Mouse (Mus musculus): ENCODE measurements around the gene Mtg1. TPM values are rescaled to one million over a fixed set of nuclear protein-coding genes. Genes with fewer than 3 reads are reported as not detected.
A peak's percentile ranks its signal among the peaks of the same experiment; 100 is the strongest.

Mtg1 gene
- 15.9 and 20.7 TPM in 2 replicates for polyA plus RNA-seq (2015; fragmentation: Nextera tagmentation; extraction: Ambion mirVana)

DNA sequence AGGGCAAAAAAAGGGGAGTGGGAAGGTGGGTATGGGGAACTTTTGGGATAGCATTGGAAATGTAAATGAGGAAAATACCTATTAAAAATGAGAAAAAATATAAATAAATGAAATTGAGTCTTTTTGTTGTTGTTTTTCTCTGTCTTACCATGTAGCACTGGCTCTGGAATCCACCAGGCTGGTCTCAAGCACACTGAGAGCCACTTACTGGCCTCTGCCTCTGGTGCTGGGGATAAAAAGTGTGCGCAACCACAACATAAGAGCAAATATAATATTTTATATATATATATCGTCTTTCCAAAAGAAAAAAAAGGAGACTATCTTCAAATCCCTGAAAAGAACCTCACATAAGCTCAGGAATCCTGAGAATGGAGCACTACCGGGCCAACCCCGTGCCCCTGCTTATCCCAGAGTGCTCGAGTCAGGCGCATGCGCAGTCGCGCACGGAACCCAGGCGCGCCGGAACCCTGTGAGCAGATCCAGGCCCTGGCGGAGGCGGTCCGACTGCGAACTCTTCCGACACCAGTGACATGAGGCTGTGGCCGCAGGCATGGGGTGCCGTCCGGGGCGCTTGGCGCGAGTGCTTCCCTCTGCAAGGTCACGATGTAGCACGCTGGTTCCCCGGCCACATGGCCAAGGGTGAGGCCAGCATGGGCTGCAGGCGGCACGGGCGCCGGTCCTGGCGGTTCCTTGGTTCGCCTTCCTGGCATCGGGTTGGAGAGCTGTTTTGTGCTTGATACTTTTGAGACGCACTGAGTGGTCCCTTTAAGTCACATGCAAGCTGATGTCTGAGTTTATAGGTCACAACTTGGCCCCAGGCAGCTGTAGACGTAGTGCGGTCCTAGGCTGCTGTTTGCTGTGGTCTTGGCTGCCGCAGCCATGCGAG lies at the start of gene Mtg1:
TSS of gene Mtg1 (plus strand) at position 430 of the 886 bp plus-strand sequence.
- DNase-seq (ENCODE audit: low spot score): peak; percentile 96
- Histone ChIP-seq H3K4me1 (ENCODE audit: insufficient read depth, low read depth, low read length) (peaks cover 3% of the 10 kb centered on the region; the same call in 1 of the 2 replicates), H3K4me3 (ENCODE audit: low read depth, low read length) (peak within 1 kb of the TSS; percentile 64), H3K9me3 (ENCODE audit: low read length) (no peaks in the 10 kb centered on the region), H3K4me2 (replicated peaks; ENCODE audit: low read depth, low read length) (peak within 1 kb of the TSS; percentile 80), H3K9ac (replicated peaks; ENCODE audit: low read depth) (peak within 1 kb of the TSS; percentile 66), H3K36me3 (ENCODE audit: insufficient read depth, low read length) (no peaks in the 10 kb centered on the region), H3K27me3 (replicated peaks; ENCODE audit: insufficient read depth, low read length) (no peaks in the 10 kb centered on the region), H3K27ac (ENCODE audit: low read length) (peak within 1 kb of the TSS; percentile 69)
- ATAC-seq: peak; percentile 99
- TF ChIP-seq EP300 (IDR thresholded peaks at IDR 0.05) (no peak), CTCF (IDR thresholded peaks at IDR 0.05) (peak; percentile 6; the same call in 1 of the 2 replicates)
- 2% methylated on average over 35 of the region's 39 CpGs for WGBS

GRCm38 (mm10) chr7:140090601-140091000 lies 46.8 kb upstream of the Mtg1 start:
- H3K27ac ChIP-seq (ENCODE audit: low read length): no peak overlapping the region
- H3K4me2 ChIP-seq (replicated peaks; ENCODE audit: low read depth, low read length): no peak overlapping the region
- TF ChIP-seq CTCF (IDR thresholded peaks at IDR 0.05) (no peak), EP300 (IDR thresholded peaks at IDR 0.05) (no peak)
- DNase-seq (ENCODE audit: low spot score) (no peak), ATAC-seq (no peak)
- H3K27me3 ChIP-seq (replicated peaks; ENCODE audit: insufficient read depth, low read length): no peaks in the 10 kb centered on the region
- 78% methylated on average over 10 of the region's 10 CpGs for WGBS
- no peak overlapping the region for H3K4me3 ChIP-seq (ENCODE audit: low read depth, low read length)
- H3K4me1 ChIP-seq (ENCODE audit: insufficient read depth, low read depth, low read length): no peaks in the 10 kb centered on the region
- no peak overlapping the region for H3K9ac ChIP-seq (replicated peaks; ENCODE audit: low read depth)
- H3K9me3 ChIP-seq (ENCODE audit: low read length): no peaks in the 10 kb centered on the region
- H3K36me3 ChIP-seq (ENCODE audit: insufficient read depth, low read length): no peaks in the 10 kb centered on the region

DNA sequence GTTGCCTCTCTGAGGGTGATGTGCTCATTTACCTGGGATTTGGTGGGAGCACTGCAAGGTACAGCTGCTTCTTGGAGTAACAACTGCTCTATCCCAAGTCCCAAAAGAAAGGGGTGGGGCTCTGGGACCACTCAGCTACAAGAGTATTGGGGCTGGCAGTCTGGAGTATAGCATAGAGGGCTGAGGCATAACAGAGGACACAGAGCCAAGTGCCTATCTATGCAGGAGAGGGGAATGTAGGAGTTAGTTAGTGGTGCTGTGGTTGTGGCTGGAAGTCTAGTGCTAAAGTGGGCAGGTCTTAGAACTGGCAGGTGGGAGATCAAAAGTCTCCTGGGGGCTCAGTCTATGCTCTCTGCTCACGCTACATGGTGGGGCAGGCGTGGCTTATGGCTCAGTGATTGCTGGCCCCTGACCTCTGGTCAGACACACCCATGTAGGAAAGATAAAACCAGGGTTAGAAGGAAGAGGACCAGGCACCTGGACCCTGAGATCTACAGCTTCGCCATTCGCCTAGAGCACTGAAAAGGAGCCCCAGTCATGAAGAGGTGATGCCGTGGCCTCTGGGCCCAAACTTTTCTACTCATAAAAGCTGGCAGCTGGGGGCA lies 44.3 kb upstream of the Mtg1 start, which contains the start of gene Prap1:
TSS of gene Prap1 (plus strand) at position 472 of the 605 bp plus-strand sequence.
- H3K27me3 ChIP-seq (replicated peaks; ENCODE audit: insufficient read depth, low read length): no peaks in the 10 kb centered on the region
- WGBS: 63% methylated on average over 5 of the region's 5 CpGs
- no peak within 1 kb of the TSS for H3K9ac ChIP-seq (replicated peaks; ENCODE audit: low read depth)
- H3K36me3 ChIP-seq (ENCODE audit: insufficient read depth, low read length): no peaks in the 10 kb centered on the region
- no peak for TF ChIP-seq CTCF (IDR thresholded peaks at IDR 0.05)
- no peak for TF ChIP-seq EP300 (IDR thresholded peaks at IDR 0.05)
- no peak within 1 kb of the TSS for H3K4me2 ChIP-seq (replicated peaks; ENCODE audit: low read depth, low read length)
- no peaks in the 10 kb centered on the region for H3K4me1 ChIP-seq (ENCODE audit: insufficient read depth, low read depth, low read length)
- H3K9me3 ChIP-seq (ENCODE audit: low read length): no peaks in the 10 kb centered on the region
- ATAC-seq (no peak), DNase-seq (ENCODE audit: low spot score) (no peak)
- H3K4me3 ChIP-seq (ENCODE audit: low read depth, low read length): no peak within 1 kb of the TSS
- no peak within 1 kb of the TSS for H3K27ac ChIP-seq (ENCODE audit: low read length)

DNA sequence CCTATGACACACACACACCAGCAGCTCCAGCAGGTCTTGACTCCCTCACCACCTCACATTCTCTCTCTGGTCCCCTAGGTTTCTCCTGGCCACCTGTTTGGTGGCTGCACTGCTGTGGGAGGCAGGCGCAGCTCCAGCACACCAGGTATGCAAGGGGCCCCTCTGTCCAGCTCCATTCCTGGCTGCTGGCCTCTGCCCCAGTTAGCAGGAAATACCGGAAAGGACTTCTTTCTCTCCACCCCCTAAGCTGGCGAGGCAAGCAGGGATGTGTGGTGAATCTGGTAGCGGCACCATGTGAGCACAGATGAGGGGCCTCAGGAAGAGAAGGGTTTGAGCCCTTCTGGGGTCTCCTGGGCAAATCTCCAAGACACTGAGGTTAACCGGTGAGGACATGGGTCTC lies 42.4 kb upstream of the Mtg1 start:
- DNase-seq (ENCODE audit: low spot score): no peak
- H3K27me3 ChIP-seq (replicated peaks; ENCODE audit: insufficient read depth, low read length): no peaks in the 10 kb centered on the region
- no peak overlapping the region for H3K4me2 ChIP-seq (replicated peaks; ENCODE audit: low read depth, low read length)
- TF ChIP-seq CTCF (IDR thresholded peaks at IDR 0.05) (no peak), EP300 (IDR thresholded peaks at IDR 0.05) (no peak)
- H3K27ac ChIP-seq (ENCODE audit: low read length): no peak overlapping the region
- H3K36me3 ChIP-seq (ENCODE audit: insufficient read depth, low read length): no peaks in the 10 kb centered on the region
- no peaks in the 10 kb centered on the region for H3K4me1 ChIP-seq (ENCODE audit: insufficient read depth, low read depth, low read length)
- 36% methylated on average over 5 of the region's 5 CpGs for WGBS
- no peak for ATAC-seq
- H3K9ac ChIP-seq (replicated peaks; ENCODE audit: low read depth): no peak overlapping the region
- H3K4me3 ChIP-seq (ENCODE audit: low read depth, low read length): no peak overlapping the region
- H3K9me3 ChIP-seq (ENCODE audit: low read length): no peaks in the 10 kb centered on the region

DNA sequence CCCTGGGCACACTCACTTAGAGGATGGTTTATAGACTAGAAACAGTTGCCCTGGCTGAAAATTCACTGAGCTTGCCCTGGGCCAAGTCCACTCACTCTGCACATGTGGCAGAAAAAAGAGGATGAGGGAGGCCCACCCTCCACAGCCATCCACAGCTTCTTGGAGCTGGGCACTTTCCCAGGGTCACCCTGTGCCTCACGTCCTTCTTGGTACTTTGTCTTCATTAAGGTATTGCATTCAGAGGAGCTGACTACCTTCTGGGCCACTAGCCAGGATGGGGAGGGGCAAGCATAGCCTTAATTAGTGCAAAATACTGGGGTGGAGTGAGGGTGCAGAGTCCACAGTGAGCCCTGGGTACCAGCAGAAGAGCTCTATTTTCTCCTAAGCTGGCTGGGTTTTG lies 41.8 kb upstream of the Mtg1 start:
- TF ChIP-seq EP300 (IDR thresholded peaks at IDR 0.05) (no peak), CTCF (IDR thresholded peaks at IDR 0.05) (no peak)
- DNase-seq (ENCODE audit: low spot score): no peak
- 22% methylated on average over 1 of the region's 1 CpGs for WGBS
- no peaks in the 10 kb centered on the region for H3K27me3 ChIP-seq (replicated peaks; ENCODE audit: insufficient read depth, low read length)
- no peaks in the 10 kb centered on the region for H3K9me3 ChIP-seq (ENCODE audit: low read length)
- H3K4me1 ChIP-seq (ENCODE audit: insufficient read depth, low read depth, low read length): no peaks in the 10 kb centered on the region
- H3K27ac ChIP-seq (ENCODE audit: low read length): no peak overlapping the region
- H3K4me2 ChIP-seq (replicated peaks; ENCODE audit: low read depth, low read length): no peak overlapping the region
- no peak for ATAC-seq
- H3K4me3 ChIP-seq (ENCODE audit: low read depth, low read length): no peak overlapping the region
- H3K36me3 ChIP-seq (ENCODE audit: insufficient read depth, low read length): no peaks in the 10 kb centered on the region
- no peak overlapping the region for H3K9ac ChIP-seq (replicated peaks; ENCODE audit: low read depth)

DNA sequence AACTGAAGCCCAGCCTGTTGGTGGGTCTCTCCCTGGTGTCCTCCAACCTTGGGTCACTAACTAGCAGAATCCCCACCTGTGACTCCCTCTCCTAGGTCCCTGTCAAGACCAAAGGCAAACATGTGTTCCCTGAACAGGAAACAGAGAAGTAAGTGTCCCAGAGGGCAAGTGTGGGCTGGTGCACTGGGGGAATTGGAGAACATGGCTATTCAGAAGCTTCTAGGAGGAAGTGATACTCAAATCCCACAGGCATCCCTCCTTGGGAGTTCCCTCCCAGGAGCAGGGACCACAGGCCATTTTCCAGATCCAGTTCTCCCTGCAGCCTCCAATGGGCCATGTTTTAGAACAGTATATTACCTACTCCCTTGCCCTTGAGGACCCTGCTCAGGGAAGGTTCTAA lies 41.3 kb upstream of the Mtg1 start:
- Histone ChIP-seq H3K27me3 (replicated peaks; ENCODE audit: insufficient read depth, low read length) (no peaks in the 10 kb centered on the region), H3K9ac (replicated peaks; ENCODE audit: low read depth) (no peak overlapping the region), H3K4me1 (ENCODE audit: insufficient read depth, low read depth, low read length) (no peaks in the 10 kb centered on the region), H3K27ac (ENCODE audit: low read length) (no peak overlapping the region), H3K4me3 (ENCODE audit: low read depth, low read length) (no peak overlapping the region), H3K36me3 (ENCODE audit: insufficient read depth, low read length) (no peaks in the 10 kb centered on the region), H3K9me3 (ENCODE audit: low read length) (no peaks in the 10 kb centered on the region), H3K4me2 (replicated peaks; ENCODE audit: low read depth, low read length) (no peak overlapping the region)
- no peak for DNase-seq (ENCODE audit: low spot score)
- TF ChIP-seq CTCF (IDR thresholded peaks at IDR 0.05): no peak
- TF ChIP-seq EP300 (IDR thresholded peaks at IDR 0.05): no peak
- no peak for ATAC-seq
